Mouse (Mus musculus): Measurements from ENCODE around the gene Gja4.

Gja4 gene

DNA sequence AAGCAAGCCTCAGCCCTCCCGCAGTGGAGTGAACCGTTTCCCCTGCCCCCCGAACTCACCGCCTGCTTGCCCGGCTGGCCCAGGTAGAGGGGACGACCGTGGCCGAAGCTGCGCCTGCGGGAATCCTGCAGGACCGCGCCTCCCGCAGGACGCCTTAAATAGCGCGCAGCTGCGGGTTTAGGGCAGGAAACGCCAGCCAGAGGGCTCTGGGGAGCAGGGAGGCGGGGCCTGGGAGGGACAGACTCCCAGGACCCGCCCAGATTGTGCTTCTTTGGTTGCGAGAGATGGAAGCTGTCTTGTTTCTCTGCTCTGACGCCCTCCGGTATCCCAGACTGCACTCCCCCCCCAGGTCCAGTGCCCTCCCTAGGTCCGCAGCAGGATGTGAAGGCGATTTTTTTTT lies at the start of gene Gja4:
Gene Gja4 (minus strand): TSS at position 179 of the 400 bp plus-strand sequence.
- DNase-seq (ENCODE audit: low spot score) = peak; percentile 90

DNA sequence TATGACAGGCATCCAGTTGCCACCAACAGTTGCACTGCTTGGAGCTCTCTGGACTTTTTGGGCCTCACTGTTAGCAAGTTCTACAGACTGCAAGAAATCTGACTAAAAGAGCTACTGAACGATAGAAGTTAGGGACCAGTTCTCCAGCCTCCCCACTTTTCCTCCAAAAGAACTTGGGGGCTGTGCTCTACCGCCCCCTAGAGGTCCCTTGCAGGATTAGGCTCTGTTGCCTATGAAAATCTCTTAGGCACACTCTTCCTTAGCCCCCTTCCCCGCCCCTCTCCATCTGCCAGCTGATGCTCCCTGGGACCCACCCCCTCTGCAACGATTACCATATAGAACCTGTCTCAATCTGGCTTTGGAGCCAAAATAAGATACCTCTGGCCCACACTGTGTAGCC lies 49.5 kb upstream of the Gja4 start:
- DNase-seq (ENCODE audit: low spot score) = no peak

DNA sequence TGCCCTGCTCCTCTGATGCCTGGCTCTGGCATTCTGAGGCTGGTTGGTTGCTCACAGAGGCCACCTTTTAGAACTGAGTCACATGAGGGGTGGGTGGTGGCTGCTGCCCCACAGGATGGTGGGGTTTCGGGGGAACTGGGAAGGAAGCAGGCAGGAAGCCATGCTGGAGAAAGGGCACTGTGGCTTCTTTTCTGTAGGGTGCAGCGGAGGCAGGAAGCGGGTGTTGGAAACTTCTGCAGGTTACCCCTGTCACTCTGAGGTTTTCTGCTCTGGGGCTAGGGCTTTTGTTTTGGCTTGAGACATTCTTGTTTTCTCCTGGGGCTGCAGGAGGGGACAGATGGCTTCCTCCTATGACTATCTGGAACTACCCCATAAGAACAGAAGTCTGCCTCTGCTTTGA lies 48.7 kb upstream of the Gja4 start:
- no peak for DNase-seq (ENCODE audit: low spot score)

DNA sequence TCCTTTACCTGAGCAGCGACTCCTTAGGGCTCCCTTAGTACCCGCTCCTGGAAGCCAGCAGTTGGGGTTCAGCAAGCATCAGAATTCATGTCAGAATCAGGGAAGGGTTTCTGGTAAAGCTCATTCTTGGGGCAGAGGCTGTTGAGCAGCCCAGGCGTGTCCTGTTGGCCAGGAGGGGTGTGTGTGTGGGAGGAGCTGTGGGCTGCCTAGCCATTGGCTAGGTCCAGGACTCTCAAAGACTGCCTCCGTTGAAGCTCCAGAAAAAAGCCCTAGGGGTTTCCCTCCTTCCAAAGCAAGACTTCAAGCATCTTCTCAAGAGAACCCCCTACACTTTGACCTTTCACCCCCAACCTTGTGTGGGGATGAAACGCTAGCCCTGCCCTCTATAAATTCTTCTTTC lies 44.2 kb upstream of the Gja4 start, which contains the start of gene Gjb5:
Gene Gjb5 (minus strand): TSS at position 164 of the 400 bp plus-strand sequence.
- peak; percentile 42 for DNase-seq (ENCODE audit: low spot score)

DNA sequence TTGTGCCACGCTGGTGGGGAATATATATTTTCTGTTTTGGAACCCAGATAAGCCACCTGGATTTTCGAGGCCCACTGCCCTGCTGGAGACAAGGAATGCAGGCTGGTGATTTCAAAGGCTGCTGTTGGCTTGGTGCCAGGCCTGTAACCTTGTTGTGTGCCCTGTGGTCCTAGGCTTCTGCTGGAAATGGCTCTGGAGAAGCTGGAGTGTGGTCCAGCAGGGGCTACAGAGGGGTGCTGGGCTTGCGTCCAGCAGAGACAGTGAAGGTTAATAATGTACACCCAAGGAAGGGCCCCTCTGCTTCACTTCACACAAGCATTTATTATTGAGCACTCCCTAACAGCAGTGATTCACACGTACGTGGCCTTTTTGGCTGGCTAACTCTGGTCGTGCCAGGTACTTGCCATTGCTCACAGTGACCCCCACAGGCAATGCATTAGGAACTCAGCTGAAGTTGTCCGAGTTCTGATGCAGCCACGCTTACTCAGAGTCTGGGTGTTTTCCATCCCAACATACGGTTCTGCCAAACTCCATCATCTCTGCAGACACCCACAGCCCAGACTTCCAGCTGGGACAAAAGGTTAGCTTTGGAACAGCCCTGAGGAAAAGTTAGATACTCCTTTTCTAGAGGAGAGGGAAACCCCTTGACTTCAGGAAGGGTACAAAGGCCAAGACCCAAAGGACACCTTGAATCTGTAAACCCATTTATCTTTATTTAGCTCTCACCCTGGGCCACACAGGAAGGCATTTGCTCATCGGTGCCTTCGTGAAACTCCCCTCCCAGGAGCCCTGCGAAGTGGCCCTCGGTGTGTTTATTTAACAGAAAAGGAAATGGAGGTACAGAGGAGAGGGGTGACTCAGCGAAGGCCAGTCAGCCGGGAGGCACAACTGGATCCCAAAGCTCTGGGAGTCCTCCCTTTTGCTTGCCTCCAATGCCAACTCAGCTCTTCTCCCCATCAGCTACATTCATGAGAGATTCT lies 41.0 kb upstream of the Gja4 start:
- DNase-seq (ENCODE audit: low spot score) = no peak

DNA sequence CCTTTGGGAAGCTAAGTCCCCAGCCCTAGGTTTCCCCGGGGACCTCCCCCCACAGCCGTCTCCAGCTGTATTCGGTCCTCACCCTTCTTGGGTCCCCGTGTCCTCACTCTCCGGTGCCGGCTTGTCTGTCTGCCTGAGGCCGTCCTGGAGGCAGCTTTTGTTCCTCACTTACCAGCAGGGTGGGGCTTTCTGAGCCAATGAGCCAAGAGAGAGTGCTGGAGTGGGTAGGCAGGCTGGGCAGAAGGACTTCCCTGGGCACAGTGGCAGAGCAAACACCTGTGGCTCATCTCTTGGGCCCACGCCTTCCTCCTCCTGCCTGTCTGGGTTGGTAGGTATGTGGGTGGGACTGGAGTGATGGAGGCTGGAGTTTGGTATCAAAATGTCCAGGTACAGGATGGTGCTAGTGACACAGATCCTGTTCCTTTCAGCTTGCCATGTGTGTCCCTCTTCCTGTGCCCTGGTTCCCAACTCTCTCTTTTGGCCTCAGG lies 40.2 kb upstream of the Gja4 start, which contains the start of gene Gjb4:
Gene Gjb4 (minus strand): TSS at position 131 of the 488 bp plus-strand sequence.
- DNase-seq (ENCODE audit: low spot score) = no peak

DNA sequence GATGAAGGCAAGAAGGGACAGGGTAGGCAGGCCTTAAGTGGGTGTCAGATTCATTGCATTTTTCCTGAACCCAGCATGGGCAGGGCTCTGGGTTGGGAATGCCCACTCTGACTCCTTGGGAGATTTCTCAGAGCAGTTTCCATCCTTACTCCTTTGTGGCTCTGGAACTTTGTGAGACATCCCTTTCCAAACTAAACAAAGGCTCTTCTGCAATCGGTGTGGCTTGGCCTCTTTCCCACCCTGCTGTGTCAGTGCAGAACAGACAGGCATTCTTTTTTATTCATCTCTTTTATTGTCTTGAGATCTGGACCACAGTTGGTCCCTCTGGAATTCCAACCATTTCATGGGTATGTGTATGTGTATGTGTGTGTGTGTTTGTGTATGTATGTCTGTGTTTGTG lies 38.8 kb upstream of the Gja4 start:
- no peak for DNase-seq (ENCODE audit: low spot score)

DNA sequence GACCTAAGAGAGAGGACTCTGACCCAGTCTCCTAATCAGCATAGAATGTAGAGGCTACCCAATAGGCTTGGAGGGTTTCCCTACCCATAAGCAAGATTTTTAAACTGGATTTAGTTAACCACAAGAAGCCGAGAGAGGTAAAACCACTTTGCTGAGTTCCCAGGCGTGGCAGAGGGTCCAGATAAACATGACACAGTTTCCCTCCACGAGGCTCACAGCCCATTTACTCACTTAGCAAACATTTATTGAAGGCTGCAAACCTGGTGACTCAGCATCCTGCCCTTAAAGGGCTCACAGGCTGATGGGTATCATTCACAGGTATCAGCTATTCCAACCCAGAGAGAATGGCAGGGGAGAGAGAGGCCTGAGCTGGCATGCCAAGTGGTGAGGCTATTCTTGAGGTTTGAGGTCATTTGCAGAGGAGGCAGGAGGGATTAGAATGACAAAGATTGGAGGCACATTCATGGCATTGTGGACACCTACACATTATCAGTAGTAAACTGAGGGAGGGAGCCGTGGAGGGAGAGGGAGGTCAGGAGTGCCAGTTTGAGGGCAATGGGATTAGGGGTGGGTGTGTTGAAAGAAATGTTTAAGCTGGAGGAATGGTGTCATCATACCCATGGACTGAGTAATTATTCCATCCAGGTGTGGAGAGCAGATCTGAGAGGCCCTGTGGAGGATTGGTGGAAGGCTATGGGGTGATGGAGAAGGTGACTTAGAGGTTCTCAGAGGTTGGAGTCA lies 35.9 kb upstream of the Gja4 start:
- no peak for DNase-seq (ENCODE audit: low spot score)

DNA sequence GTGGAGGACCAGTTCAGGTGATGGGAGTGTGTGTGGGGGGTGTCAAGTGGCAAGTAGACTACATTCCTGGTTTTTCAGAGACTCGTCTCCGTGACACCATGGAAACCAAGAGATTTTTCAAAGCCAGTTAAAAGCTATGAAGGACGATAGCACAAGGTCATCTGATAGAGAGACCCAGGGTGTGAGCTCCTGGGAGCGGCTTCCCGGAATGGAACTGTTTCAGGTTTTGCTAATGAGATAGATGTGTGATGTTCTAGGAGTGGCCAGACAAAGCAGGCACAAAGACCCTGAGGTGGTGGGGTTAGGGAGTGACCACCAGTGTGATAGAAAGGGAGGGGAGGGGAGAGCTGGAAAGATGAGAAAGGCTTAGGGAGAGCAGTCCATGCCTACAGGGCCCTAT lies 31.2 kb upstream of the Gja4 start:
- DNase-seq (ENCODE audit: low spot score) = no peak

DNA sequence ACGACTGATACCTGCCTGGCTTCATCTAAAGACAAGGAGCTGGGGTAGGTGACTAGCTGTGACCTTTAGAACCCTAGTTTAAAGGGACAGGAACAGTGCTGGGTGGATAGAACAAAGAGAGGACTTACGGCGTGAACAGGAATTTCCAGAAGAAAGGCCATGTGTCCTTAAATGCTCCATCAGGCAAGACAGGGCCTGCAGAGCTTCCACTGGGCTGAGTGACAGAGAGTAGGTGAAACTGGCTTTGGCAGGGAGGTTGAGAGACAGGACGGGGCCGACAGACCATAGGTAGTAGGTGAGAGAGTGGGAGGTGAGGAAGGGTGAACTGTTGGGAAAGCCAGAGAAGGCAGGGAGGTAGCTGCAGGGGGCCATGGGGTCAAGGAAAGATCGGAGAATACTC lies 27.5 kb upstream of the Gja4 start:
- no peak for DNase-seq (ENCODE audit: low spot score)

DNA sequence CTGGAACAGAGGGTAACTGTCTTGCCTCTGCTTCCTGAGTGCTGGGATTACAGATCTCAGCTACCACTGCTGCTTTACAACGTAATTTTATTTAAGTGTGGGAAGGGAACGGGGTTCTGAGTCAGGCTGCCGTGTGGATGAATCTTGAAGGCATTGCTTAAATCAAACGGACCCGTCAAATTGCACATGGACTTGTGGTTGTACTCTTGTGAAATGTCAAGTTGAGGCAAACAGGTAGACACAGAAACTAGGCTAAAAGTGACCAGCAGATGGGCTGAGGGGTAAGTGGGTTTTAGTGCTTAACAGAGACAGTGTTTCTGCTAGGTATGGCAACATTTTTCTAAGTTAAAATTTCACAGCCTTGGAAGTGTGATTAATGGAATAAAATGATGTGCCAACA lies 23.8 kb upstream of the Gja4 start:
- DNase-seq (ENCODE audit: low spot score) = no peak

DNA sequence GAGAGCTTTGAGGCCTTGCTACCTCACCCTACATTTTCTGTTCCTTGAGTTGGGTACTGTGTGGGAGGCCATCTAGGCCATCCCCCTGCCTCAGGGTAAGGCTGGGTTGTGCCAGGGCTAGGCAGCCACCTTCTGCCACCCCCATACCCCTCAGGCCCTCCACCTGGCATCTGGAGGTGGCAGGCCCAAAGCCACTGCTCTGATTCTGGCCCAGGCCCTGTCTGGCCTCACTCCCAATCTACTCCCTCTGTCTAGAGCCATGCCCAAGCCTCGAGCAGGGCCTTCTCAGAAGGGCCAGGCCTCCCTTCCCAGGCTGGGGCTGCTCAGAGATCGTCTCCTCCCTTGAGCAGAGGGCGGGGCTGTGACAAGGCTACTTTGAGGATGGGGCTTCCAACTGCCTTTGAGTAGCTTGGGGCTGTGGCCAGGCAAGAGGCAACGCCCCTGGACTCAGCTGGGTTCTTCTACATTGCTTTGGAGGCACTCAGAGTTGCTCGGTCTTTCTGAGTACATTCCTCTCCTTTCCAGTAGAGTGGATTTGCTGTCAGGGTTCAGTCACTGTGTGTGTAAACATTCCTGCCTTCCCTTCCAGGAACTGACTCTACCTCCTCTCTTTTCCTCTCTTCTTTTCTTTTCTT lies 21.1 kb upstream of the Gja4 start:
- DNase-seq (ENCODE audit: low spot score) = no peak

DNA sequence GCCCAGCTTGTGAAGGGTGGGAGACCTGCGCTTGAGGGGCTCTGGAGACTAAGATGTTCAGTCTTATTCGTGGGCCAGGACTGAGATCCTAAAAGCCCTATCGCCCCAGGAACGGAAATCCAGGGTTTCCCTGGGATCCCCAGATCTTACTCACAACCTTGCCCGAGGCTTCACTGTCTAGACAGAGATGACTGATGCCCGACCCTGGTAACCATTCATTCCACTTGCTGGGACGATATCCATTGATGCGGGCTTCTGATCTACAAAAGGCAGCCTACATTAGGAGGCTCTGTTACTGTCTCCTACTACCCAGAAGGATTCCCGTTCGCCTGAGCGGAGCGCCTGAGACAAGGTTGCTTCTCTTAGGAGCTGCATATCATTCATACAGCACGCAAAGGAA lies 17.3 kb upstream of the Gja4 start:
- DNase-seq (ENCODE audit: low spot score) = no peak

DNA sequence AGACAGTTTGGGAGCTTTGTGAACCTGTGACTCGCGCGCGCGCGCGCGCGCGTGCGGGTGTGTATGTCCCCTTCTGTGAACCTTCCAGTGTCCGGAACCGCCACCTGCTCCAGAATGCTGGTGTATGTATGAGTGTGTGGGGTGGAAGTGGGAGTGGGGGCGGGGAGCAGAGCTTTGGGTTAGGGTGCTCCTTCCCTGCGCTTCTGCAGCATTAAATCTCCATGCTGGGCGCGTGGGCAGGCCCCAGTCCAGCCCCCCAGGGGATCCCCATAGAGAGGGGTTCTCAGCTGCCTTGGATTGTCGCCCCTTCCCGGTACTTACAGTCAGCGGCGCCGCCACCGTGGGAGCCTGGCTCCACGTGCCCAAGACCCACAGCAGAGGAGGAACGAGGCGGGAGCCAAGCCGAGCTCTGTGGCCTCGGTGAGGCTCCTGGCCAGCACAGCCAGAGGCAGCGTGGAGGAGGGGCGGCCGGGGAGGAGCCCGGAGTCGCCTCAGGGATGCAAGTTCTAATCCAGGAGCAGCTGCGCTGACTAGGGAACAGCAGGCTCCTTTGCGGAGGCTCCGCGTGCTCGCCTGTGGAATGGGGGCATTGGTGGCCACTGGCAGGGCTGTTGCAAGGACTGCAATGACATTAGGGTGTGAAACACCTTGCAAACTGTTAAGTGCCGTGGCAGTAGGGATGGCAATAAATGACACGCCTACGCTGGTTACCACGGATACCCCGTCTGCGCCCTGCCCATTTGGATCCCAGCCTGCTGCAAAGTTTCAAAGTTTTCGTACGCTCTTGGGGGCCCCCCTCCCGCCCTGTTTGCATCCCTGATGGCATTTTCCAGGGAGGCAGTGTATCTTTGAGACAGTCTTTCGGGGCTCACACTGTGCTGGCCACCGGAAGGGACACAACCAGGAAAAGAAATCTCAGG lies 16.6 kb upstream of the Gja4 start, which contains the start of gene Gjb3:
Gene Gjb3 (minus strand): TSS at position 664 of the 920 bp plus-strand sequence.
- DNase-seq (ENCODE audit: low spot score) = no peak

DNA sequence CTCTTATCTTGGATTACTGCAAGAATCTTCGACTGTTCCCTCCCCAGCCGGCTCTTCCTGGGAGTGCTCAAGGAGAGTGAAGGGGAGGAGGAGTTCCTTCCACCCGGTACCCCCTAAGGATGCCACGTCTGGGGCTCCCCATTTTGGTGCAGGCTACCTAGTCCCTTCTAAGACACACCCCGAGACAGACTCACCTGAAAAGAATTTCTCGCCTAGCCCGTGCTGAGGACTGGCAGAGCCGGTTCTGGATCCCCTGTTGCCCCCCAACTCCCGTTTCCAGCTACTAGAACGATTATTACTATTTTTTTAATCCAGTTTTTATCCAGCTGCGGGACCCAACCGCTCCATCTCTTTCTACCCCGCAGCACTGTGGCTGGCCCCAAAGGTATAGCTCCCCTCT lies 15.9 kb upstream of the Gja4 start:
- DNase-seq (ENCODE audit: low spot score) = no peak

DNA sequence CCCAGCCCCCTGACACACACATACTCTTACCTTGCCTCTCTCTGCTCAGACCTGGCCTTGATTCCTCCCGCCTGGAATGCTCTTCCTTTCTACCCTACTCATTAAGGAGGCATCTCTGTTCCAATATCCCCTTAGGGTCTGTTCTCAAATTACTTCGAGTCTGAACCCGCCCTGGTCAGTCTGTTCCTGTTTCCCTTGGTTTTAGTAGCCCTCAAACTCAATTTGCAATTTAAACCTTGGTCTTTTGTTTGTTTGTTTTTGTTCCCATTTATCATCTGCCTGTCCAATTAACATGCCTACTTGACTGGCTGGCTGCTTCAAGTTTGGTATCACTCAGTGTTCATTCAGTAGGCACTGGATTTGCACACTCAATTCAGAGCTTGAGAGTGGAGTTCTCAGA lies 15.2 kb upstream of the Gja4 start:
- peak; percentile 60 for DNase-seq (ENCODE audit: low spot score)

DNA sequence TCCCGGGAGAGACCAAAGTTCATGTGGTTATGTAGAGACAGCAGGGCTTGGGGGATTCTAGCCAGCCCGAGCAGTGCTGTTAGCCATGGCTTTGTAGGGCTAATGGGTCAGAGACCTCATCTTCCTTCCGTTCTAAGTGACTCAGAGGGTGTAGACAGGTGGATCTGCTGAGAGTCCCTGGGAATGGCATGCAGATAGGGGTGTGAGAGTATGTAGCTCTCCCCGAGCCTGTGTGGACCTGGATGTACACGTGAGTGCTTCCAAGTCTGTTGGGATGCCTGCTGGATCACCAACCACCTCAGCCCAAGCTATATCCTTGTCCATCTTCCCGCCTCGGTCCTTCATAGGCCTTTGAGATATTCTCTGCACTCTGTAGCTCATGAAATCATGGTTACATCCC lies 14.5 kb upstream of the Gja4 start:
- DNase-seq (ENCODE audit: low spot score) = no peak

DNA sequence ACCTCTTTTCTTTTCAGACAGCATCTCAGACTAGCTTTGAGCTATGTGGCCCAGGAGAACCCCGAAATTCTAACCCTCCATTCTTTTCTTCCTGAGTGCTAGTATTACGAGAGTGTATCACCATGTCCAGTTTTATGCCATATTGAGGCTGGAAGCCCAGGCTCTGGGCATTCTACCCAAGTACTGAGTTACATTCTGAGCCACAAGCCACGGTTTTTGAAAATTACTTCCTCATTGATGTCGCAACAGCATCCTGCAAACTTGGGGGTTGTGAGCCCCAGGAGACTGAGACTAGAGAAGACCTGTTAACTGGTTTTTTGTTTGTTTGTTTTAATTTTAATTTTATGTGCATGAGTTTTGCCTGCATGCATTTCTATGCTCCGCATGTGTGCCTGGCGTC lies 13.9 kb upstream of the Gja4 start:
- no peak for DNase-seq (ENCODE audit: low spot score)

DNA sequence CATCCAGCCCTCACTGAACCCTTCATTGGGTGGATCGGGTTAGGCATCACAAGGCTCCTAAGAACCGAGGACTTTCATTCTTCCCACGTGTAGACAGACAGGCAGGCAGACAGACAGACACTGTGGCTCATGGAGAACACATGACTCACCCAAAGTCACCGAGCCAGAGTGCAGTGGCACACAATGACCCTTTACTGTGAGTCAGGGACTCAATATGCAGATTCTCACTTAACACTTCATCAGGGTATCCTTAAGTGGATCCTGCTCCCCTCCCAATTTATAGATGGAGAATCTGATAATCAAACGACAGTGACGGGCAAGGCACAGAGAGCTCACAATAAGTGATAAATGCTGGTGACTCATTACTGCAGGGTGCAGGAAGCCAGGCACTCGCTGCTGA lies 13.4 kb upstream of the Gja4 start:
- no peak for DNase-seq (ENCODE audit: low spot score)

DNA sequence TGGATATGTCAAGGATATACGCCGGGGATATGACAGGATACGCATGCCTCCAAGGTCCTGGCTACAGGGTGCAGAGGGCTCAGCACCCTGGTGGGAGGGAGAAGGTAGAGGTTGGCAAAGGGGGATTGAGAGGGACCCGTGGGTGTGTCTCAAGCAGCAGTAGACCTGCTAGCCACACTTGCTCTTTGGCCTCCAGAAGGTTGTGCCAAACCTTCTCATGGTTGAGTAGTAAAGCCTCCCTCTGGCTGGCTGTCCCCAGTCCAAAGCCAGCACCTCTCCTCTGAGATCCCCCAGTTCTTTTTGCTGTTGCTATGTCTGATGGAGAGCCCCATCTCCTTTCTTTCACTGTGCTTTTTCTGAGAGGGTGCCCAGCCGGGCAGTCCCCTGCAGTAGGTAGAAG lies 11.4 kb upstream of the Gja4 start:
- no peak for DNase-seq (ENCODE audit: low spot score)

DNA sequence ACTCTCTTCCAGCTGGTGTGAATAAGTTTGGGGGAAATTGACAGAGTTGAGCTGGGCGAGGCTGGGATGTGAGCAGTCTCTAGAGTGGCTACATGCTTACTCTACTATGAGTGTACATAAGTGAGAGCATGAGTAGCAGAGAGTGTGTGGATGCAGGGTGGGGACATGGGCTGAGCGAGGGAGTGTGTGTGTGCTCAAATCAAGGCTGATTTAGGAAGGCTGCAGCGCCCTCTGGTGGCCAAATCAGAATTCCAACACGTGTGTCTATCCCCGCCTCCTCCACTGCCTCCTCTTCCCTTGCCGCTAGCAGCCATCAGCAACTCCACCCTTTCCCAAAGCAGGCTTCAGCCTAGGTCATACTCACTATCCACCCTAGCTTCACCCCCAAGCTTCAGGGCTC lies 10.9 kb upstream of the Gja4 start:
- DNase-seq (ENCODE audit: low spot score) = peak; percentile 94
